Mouse (Mus musculus): Measurements from ENCODE around the gene Srgn. TPM values are rescaled to one million over a fixed set of nuclear protein-coding genes. Genes with fewer than 3 reads are reported as not detected.

Srgn gene
- 67.1 and 71.8 TPM in 2 replicates for polyA plus RNA-seq (2015; fragmentation: Nextera tagmentation; extraction: Ambion mirVana)

GRCm38 (mm10) chr10:62527351-62527750, at the start of gene Srgn:
Gene Srgn, minus strand, starts transcription at chr10:62527451.
- 77% methylated on average over 14 of the region's 14 CpGs for WGBS (ENCODE audit: insufficient replicate concordance)

GRCm38 (mm10) chr10:62575001-62575400, 47.8 kb upstream of the Srgn start:
- H3K4me3 ChIP-seq (replicated peaks), result no peak overlapping the region
- no peak for ATAC-seq (ENCODE audit: low read depth)
- H3K27me3 ChIP-seq, result no peaks in the 10 kb centered on the region
- no peak overlapping the region for H3K9ac ChIP-seq
- H3K4me2 ChIP-seq, result no peak overlapping the region
- 84% methylated on average over 13 of the region's 13 CpGs for WGBS (ENCODE audit: insufficient replicate concordance)
- peaks cover 18% of the 10 kb centered on the region for H3K4me1 ChIP-seq (replicated peaks)
- no peaks in the 10 kb centered on the region for H3K9me3 ChIP-seq (replicated peaks)
- DNase-seq, result no peak
- peaks cover 27% of the 10 kb centered on the region for H3K36me3 ChIP-seq
- H3K27ac ChIP-seq, result no peak overlapping the region

More at GRCm38 (mm10) chr10:62527351-62527750, at the start of gene Srgn:
- ATAC-seq (ENCODE audit: low read depth) (no peak), DNase-seq (no peak)
- Histone ChIP-seq H3K4me2 (no peak within 1 kb of the TSS), H3K27me3 (no peaks in the 10 kb centered on the region), H3K9ac (no peak within 1 kb of the TSS), H3K4me3 (replicated peaks) (no peak within 1 kb of the TSS), H3K9me3 (replicated peaks) (no peaks in the 10 kb centered on the region), H3K4me1 (replicated peaks) (peaks cover 7% of the 10 kb centered on the region), H3K27ac (no peak within 1 kb of the TSS), H3K36me3 (no peaks in the 10 kb centered on the region)

DNA sequence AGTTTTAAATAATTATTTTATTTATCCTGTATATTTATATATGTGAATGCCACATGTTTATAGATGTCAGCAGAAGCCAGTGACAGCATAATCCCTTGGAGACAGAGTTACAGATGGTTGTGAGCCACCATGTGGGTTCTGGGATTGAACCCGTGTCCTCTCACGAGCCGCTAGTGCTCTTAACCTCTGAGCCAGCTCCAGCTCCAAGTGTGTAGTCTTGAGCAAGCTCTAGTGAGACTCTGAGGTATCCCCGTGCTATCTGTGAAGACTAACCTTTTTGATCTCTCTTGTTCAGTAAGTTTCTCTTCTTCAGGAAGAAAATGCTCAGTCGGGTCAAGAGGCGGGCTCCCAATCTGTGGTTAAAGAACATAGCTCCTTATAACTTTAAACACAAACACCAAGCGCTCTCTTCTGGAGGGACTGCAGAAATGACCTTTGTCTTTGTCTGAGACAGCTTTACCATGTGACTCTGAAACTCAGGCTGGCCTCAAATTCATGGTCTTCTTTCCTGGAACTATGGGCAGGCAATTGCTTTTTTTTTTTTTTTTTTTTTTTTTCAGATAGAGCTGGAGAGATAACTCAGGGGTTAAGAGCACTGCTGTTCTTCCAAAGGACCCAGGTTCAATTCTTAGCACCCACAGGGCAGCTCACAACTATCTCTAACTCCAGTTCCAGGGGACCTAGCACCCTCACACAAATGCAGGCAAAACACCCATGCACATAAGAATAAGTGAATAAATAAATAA, 43.0 kb upstream of the Srgn start:
- H3K9ac ChIP-seq, result no peak overlapping the region
- no peak for ATAC-seq (ENCODE audit: low read depth)
- whole genome bisulfite sequencing (ENCODE audit: insufficient replicate concordance), result 77% methylated on average over 7 of the region's 7 CpGs
- H3K27ac ChIP-seq, result no peak overlapping the region
- H3K4me3 ChIP-seq (replicated peaks), result no peak overlapping the region
- no peak overlapping the region for H3K4me2 ChIP-seq
- H3K4me1 ChIP-seq (replicated peaks), result 0 out of 2 replicates have a peak, but pooled peaks cover 4% of the 10 kb centered on the region
- peaks cover 61% of the 10 kb centered on the region for H3K36me3 ChIP-seq
- DNase-seq, result no peak
- H3K27me3 ChIP-seq, result no peaks in the 10 kb centered on the region
- no peaks in the 10 kb centered on the region for H3K9me3 ChIP-seq (replicated peaks)

DNA sequence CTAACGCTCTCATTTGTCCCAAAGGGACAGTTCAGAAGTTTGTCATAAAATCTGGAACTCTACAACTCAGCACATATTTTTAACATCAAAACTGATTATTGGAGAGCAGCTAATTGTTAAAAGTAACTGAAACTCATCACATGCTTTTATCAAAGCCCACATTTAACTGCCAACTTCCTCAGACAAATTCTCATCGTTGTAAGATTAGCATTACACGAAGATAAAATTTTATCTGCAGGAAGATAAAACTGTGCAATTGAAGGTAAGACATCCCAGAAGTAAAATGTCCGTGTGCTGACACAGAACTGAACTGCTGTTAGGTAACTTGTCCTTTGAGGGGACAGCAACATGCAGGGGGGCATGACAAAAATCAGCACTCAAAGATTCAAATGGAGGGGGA, 41.6 kb upstream of the Srgn start:
- Histone ChIP-seq H3K4me3 (replicated peaks) (no peak overlapping the region), H3K36me3 (peaks cover 66% of the 10 kb centered on the region), H3K4me2 (no peak overlapping the region), H3K9ac (no peak overlapping the region), H3K27me3 (no peaks in the 10 kb centered on the region), H3K27ac (no peak overlapping the region), H3K9me3 (replicated peaks) (no peaks in the 10 kb centered on the region), H3K4me1 (replicated peaks) (0 out of 2 replicates have a peak, but pooled peaks cover 4% of the 10 kb centered on the region)
- WGBS (ENCODE audit: insufficient replicate concordance), result 35% methylated on average over 4 of the region's 4 CpGs
- ATAC-seq (ENCODE audit: low read depth) (no peak), DNase-seq (no peak)

GRCm38 (mm10) chr10:62557736-62558135, 30.5 kb upstream of the Srgn start:
- WGBS (ENCODE audit: insufficient replicate concordance), result 79% methylated on average over 1 of the region's 1 CpGs
- H3K4me2 ChIP-seq, result no peak overlapping the region

GRCm38 (mm10) chr10:62556558-62556901, 29.3 kb upstream of the Srgn start:
- Histone ChIP-seq H3K4me3 (replicated peaks) (no peak overlapping the region), H3K9ac (no peak overlapping the region), H3K36me3 (peaks cover 21% of the 10 kb centered on the region), H3K4me2 (no peak overlapping the region), H3K4me1 (replicated peaks) (no peaks in the 10 kb centered on the region), H3K27me3 (no peaks in the 10 kb centered on the region), H3K27ac (no peak overlapping the region), H3K9me3 (replicated peaks) (no peaks in the 10 kb centered on the region)
- no peak for DNase-seq
- ATAC-seq (ENCODE audit: low read depth), result no peak
- WGBS (ENCODE audit: insufficient replicate concordance), result 65% methylated on average over 6 of the region's 6 CpGs

More at GRCm38 (mm10) chr10:62557736-62558135, 30.5 kb upstream of the Srgn start:
- H3K27me3 ChIP-seq, result no peaks in the 10 kb centered on the region
- no peak for ATAC-seq (ENCODE audit: low read depth)
- H3K9ac ChIP-seq, result no peak overlapping the region
- peaks cover 27% of the 10 kb centered on the region for H3K36me3 ChIP-seq
- no peak overlapping the region for H3K27ac ChIP-seq
- no peaks in the 10 kb centered on the region for H3K4me1 ChIP-seq (replicated peaks)
- DNase-seq, result no peak
- no peak overlapping the region for H3K4me3 ChIP-seq (replicated peaks)
- H3K9me3 ChIP-seq (replicated peaks), result no peaks in the 10 kb centered on the region

- Histone ChIP-seq H3K9ac (no peak overlapping the region), H3K36me3 (peaks cover 21% of the 10 kb centered on the region), H3K4me2 (no peak overlapping the region), H3K4me1 (replicated peaks) (no peaks in the 10 kb centered on the region), H3K27ac (no peak overlapping the region), H3K9me3 (replicated peaks) (no peaks in the 10 kb centered on the region), H3K27me3 (no peaks in the 10 kb centered on the region), H3K4me3 (replicated peaks) (no peak overlapping the region)
- no peak for ATAC-seq (ENCODE audit: low read depth)
- DNase-seq, result no peak
- WGBS (ENCODE audit: insufficient replicate concordance), result 60% methylated on average over 11 of the region's 11 CpGs
Measured at GRCm38 (mm10) chr10:62555705-62556557, 28.7 kb upstream of the Srgn start.

GRCm38 (mm10) chr10:62553611-62554091, 26.4 kb upstream of the Srgn start:
- 35% methylated on average over 12 of the region's 12 CpGs for WGBS (ENCODE audit: insufficient replicate concordance)
- Histone ChIP-seq H3K4me2 (no peak overlapping the region), H3K4me1 (replicated peaks) (peaks cover 7% of the 10 kb centered on the region), H3K9ac (no peak overlapping the region), H3K4me3 (replicated peaks) (no peak overlapping the region), H3K27me3 (no peaks in the 10 kb centered on the region), H3K27ac (no peak overlapping the region), H3K36me3 (peaks cover 2% of the 10 kb centered on the region; the same call in 1 of the 2 replicates), H3K9me3 (replicated peaks) (no peaks in the 10 kb centered on the region)
- no peak for DNase-seq
- ATAC-seq (ENCODE audit: low read depth), result no peak

DNA sequence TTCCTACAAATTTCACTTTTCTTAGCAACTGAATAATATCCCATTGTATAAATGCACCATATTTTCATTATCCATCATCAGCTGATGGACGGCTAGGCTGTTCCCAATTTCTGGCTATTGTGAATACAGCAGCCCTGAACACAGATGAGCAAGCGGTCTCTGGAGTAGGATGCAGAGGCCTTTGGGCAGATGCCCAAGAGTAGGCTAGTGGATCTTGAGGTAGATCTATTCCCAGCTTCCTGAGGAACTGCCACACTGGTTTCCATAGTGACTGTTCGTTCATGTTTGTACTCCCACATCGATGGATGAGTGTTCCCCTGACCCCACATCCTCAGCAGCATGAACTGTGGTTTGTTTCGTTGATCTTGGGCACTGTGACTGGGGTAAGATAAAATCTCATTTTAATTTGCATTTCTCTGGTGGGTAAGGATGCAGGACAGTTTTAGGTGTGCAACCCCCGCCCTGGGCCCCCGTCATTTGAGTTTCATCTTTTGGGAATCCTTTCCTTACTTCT, 23.6 kb upstream of the Srgn start:
- H3K9ac ChIP-seq, result no peak overlapping the region
- H3K4me2 ChIP-seq, result no peak overlapping the region
- WGBS (ENCODE audit: insufficient replicate concordance), result 67% methylated on average over 7 of the region's 7 CpGs
- peaks cover 12% of the 10 kb centered on the region for H3K4me1 ChIP-seq (replicated peaks)
- no peak overlapping the region for H3K4me3 ChIP-seq (replicated peaks)
- no peaks in the 10 kb centered on the region for H3K9me3 ChIP-seq (replicated peaks)
- no peak overlapping the region for H3K27ac ChIP-seq
- DNase-seq (no peak), ATAC-seq (ENCODE audit: low read depth) (no peak)
- no peaks in the 10 kb centered on the region for H3K27me3 ChIP-seq
- no peaks in the 10 kb centered on the region for H3K36me3 ChIP-seq

DNA sequence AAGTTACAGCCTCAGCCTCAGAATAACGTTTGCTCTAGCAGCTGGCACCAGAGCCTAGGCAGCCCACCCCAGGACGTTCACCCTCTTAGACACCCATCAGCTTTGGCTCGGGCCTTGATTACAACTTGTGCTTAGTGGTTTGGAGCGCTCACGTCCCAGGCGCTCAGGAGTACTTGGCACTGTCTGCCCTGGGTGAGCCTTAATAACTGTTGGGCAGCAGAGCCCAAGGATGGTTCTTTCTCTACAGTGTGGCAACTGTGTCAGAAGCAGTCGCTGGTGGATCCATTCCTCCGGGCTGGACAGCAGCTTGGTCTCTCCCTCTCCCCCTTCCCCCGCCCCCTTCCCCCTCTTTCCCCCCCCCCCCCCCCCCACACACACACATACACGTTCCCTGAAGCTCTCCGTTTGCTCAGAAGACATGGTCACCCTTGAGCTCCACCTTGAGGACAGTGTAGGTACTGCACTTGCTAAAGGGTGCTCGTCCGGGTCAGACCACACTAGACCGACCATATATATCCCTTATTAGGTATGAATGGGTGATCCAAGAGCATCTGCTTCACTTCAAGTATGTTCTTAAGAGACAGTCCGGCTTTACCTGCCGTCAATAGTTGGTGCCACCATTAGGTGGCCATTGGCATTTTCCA, 22.4 kb upstream of the Srgn start:
- DNase-seq (peak; percentile 59), ATAC-seq (ENCODE audit: low read depth) (peak; percentile 64)
- no peaks in the 10 kb centered on the region for H3K36me3 ChIP-seq
- H3K9ac ChIP-seq, result no peak overlapping the region
- no peaks in the 10 kb centered on the region for H3K27me3 ChIP-seq
- WGBS (ENCODE audit: insufficient replicate concordance), result 20% methylated on average over 14 of the region's 16 CpGs
- H3K9me3 ChIP-seq (replicated peaks), result no peaks in the 10 kb centered on the region
- peaks cover 12% of the 10 kb centered on the region for H3K4me1 ChIP-seq (replicated peaks)
- no peak overlapping the region for H3K27ac ChIP-seq
- peak overlapping the region; percentile 33; the same call in 1 of the 2 replicates for H3K4me2 ChIP-seq
- no peak overlapping the region for H3K4me3 ChIP-seq (replicated peaks)

DNA sequence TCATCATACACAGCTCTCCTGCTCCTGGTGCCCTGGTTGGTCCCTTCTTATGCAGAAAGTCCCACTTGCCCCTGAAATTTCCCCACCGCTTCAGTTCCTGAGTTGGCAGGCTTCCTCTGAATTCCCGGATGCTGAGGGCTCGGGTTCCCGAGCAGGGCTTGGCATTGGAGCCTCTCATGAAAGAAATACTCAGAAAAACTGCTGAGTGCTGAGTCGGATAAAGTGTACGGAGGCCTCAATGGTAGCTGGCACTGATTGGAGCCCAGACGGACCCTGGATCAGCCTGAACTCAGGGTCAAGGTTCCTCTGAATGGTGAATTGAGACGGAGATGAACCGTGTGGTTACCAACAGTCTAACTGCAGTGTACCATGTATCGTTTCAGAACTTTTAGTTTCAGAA, 19.2 kb upstream of the Srgn start:
- DNase-seq (no peak), ATAC-seq (ENCODE audit: low read depth) (no peak)
- H3K4me2 ChIP-seq, result no peak overlapping the region
- peaks cover 31% of the 10 kb centered on the region for H3K4me1 ChIP-seq (replicated peaks)
- 69% methylated on average over 10 of the region's 10 CpGs for WGBS (ENCODE audit: insufficient replicate concordance)
- H3K27me3 ChIP-seq, result no peaks in the 10 kb centered on the region
- no peaks in the 10 kb centered on the region for H3K36me3 ChIP-seq
- H3K27ac ChIP-seq, result no peak overlapping the region
- H3K4me3 ChIP-seq (replicated peaks), result no peak overlapping the region
- H3K9me3 ChIP-seq (replicated peaks), result no peaks in the 10 kb centered on the region
- no peak overlapping the region for H3K9ac ChIP-seq
